Mouse (Mus musculus) c-Kit-positive CD71-positive TER-119-positive erythroid progenitor cells, embryonic 14.5 days (primary cell): Measurements from ENCODE around the gene Ppfibp1.

ENCODE experiments used
- DNase-seq: peaks from one replicate; pipeline ENCODE4 v3.0.0-alpha.2; 2013; ENCODE audit warnings: low spot score

Gene Ppfibp1

DNA sequence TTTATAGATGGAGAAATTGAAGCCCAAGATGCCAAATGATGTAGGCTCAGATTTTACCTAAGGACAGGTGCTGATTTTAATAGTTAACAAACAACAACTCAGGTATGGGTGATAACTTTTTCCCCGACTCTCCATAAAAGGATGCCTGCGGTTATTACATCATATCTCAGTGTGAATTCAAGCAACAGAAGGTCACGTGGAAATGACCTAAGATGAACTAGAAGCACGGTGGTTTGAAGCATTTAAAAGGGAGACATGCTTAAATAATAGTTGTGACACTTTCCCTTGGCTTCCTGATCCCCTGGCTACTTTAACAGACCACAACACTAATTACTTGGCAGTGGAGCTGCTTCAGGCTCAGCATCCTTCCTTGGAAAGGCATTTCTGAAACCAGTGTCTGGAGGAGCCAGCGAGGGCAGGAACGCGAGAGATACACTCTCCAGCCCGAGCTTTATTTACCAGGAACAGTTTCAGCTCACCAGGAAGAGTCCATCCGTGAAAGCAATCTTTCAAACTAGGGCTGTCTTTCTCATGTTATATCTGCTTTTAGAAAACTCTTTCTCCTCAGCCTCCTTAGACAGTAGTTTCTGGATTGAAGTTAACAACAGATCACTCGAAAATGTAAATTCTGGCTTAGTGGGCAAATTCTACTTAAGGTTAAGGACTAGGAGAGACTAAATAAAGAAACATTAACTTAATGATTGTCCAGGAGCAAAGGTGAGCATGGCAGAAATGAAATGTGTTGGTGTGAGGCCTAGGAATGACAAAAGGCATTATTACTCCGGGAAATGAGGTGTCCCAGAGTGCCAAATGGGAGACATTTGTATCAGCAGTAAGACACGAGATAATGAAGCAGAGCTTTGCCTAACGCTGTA, 6.2 kb upstream of the Ppfibp1 start:
- DNase-seq = no peak

DNA sequence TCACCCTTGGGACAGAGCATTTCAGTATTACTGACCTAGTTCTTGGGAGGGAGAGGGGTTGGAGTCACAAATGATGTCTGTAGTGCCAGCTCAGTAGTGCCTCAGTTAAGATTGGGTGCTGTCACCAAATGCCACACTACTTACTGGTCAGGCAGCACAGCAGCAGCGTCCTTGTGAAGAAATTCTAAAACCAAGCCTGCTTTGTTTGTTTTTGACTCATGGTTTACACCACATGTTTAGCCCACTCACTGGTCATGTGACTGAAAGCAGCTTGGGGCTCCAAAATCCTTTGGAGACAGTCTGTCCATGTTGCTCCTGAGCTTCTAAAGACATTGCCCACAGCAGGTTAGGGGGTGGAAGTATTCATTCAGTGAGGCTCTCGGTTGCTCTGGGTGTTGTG, 4.9 kb upstream of the Ppfibp1 start:
- no peak for DNase-seq

GRCm38 (mm10) chr6:146884171-146884570, 4.1 kb upstream of the Ppfibp1 start:
- no peak for DNase-seq

- no peak for DNase-seq
Observed at GRCm38 (mm10) chr6:146884851-146885250, 3.4 kb upstream of the Ppfibp1 start.

DNA sequence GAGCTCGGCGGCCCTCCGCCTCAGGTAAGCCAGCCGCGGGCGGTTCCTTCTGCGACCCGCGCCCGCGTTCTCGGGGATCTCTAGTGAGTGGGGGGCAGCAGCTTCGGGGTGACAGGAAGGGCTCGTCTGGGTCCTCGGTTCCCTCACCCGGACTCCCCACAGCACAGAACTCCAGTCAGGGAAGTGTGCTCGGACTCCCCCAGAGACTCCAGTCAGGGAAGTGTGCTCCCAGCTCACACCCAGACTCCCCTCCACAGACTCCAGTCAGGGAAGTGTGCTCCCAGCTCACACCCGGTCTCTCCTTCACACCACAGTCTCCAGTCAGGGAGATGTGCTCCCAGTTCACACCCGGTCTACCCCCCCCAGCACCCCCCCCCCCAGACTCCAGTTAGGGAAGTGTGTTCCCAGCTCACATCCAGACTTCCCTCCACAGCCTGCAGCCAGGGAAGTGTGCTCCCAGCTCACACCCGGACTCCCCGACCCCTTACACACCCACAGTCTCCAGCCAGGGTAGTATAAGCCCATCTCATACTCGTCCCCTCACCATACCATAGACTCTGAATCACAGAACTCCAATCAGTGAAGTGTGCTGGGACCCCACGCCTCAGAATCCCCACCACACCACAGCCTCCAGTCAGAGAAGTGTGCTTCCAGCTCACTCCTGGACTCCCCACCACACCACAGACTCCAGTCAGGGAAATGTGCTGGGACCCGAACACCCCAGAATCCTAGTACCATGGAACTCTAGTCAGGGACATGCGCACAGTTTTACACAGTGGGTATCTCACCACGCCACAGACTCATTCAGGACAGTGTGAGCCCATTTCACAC, 588 bp downstream of the Ppfibp1 start:
- DNase-seq = no peak

DNA sequence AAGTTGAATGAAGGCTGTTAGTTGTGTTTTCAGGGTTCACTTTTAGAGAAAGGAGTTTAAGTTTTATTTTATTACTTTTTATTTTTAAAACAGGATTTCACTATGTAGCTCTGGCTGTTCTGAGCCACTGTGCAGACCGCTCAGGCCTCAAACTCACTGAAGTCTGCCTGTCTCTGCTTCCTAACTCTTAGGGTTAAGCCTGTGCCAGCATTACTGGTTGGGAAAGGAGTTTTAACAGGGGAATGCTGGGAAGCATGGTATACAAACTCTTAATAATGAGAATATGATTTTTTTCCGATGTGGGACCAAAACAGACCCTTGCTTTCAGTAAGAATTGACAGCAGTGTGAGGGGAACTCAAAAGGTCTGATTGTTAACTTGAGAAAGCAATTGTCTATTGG, 1.9 kb downstream of the Ppfibp1 start:
- DNase-seq = no peak

DNA sequence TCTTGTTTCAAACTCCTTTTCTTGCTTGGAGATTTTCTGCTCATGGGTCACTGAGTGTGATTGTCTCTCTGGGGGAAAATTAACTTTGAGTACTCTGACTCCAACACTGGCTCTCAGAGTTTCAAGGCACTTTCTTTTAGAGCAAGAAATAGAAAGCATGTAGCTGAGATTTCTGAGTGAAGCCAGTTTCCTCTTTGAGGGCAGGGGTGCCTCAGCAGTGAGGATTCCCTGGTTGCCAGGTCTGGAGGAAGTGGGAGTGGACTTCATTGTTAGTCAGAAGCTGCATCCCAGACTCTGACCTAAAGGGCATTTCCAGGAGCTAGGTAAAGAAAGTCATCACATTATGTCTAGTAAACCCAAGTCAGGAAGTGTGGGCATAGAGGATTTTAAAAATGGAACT, 2.3 kb downstream of the Ppfibp1 start:
- no peak for DNase-seq

GRCm38 (mm10) chr6:146893890-146894289, 5.6 kb downstream of the Ppfibp1 start:
- no peak for DNase-seq

DNA sequence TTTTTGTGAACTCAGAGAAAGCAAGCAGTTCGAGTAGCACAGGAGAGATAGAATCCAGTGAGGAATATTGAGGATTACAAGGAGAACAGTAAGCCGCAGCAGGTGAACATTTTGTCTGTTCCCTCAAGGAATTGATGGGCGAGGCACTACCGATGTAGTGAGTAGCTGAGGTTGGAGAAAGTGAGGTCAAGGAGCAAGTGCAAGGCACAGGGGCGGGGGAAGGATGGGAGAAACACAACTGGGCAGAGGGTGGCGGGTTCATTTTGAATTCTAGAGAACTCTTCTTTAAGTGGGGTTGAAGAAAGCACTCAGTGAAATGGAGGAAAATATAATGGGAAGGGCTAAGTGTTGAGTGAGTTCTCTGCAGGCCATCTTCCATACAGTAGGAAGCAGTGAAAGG, 10.4 kb downstream of the Ppfibp1 start:
- DNase-seq = no peak

DNA sequence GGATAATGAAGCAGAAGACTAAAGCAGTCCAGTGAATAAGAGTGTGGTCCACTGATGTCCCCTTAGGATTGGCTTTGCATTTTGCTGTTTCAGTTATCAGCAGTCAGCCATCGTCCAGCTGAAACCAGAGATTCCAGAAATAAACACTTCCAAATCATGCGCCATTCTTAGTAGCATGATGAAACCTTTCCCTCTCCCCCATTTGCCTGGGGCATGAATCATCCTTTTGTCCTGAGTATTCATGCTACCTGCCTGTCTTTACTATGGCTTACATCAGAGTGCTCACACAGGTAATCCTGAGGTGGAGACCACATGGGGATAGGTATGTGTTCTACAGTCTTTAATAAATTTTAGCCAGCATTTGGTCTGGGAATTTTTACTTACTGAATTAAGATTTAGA, 11.4 kb downstream of the Ppfibp1 start:
- DNase-seq = no peak

- DNase-seq = no peak
Observed at GRCm38 (mm10) chr6:146901929-146902328, 13.6 kb downstream of the Ppfibp1 start.

GRCm38 (mm10) chr6:146903632-146904031, 15.3 kb downstream of the Ppfibp1 start:
- DNase-seq = no peak

GRCm38 (mm10) chr6:146904707-146905106, 16.4 kb downstream of the Ppfibp1 start:
- DNase-seq = no peak

GRCm38 (mm10) chr6:146906000-146906786, 17.9 kb downstream of the Ppfibp1 start:
- DNase-seq = no peak

DNA sequence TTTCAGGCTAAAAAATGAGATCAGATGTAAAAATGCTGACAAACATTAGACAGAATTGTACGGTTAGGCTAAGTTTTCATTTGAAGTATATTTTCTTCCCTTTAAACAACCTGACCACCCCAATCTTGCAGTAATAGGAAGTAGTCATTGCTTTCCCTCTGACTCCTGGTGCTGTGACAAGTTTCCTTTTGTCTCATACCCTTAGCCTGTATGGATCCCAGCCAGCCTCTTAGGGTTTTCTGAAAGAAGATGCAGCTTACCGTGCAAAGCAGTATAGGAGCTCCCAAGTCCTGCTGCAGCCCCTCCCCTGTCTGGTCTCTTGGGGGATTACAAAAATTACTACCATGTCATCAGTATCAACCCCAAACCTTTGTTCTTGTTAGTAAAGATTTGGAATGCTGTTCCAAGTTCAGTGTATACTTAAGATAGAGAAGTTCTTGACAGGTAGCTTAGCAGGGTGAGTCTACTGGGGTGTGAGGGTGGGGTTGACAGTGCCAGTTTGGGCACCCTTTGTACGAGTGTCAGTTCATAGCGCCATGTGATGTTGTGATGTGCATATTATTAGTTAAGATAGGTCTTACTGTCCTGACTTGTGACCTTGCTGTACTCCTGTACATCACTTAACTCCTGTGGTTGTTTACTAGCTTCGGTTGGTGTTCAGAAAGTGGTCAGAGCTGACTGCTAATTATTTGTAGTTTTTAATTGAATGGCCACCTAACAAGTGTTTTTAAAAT, 18.9 kb downstream of the Ppfibp1 start:
- DNase-seq = no peak

- no peak for DNase-seq
Observed at GRCm38 (mm10) chr6:146907795-146908190, 19.5 kb downstream of the Ppfibp1 start.

DNA sequence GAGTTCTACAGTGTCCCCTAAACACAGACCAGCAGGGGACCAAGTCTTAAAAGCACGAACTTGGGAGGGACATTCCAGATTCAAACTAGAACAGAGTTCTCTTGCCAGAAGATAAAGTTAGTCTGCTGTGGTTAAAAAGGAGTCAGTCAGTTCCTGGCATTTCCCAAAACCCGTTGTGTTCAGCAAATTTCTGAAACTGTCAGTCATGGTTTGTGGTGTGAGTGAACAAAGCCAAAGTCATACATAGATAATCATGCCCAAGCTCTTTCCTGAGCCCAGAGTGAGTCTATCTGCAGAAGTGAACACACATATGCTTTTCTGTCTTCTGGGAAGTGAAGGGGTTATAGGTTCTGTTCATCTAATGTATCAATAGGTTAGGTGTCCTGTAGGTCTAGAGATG, 20.5 kb downstream of the Ppfibp1 start:
- no peak for DNase-seq

- no peak for DNase-seq
Observed at GRCm38 (mm10) chr6:146909725-146910489, 21.6 kb downstream of the Ppfibp1 start.

DNA sequence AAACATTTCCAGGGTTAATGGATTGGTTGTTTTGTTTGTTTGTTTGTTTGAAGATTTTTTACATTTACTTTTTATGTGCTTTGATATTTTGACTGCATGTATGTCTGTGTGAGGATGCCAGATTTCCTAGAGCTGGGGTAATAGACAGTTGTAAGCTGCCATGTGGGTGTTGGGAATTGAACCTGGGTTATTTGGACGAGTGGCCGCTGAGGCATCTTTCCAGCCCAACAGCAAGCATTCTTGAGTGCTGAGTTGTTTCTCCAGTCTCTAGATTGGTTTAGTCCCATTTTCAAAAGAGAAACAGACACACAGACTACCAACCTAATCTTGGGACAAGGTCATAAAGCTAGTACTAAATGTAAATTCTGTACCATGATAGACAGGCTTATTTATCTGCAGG, 22.5 kb downstream of the Ppfibp1 start:
- DNase-seq = no peak

GRCm38 (mm10) chr6:146912835-146913488, 24.7 kb downstream of the Ppfibp1 start:
- no peak for DNase-seq
